Mouse (Mus musculus) cerebellum, adult 9-10 months (tissue): ENCODE results near the gene Fermt2.
"Not testable (repeated sequence)": the region's sequence is repeated elsewhere in the genome, so short reads cannot be mapped to it uniquely, and the experiment has no call there.

Experiments used
- DNase-seq: peaks from one replicate; pipeline ENCODE4 v3.0.0; 2022

The Fermt2 gene

GRCm38 (mm10) chr14:45507447-45507846 lies 22.5 kb downstream of the Fermt2 start:
- DNase-seq = no peak

- no peak for DNase-seq
Observed at GRCm38 (mm10) chr14:45507032-45507431, 22.9 kb downstream of the Fermt2 start.

- no peak for DNase-seq
Observed at GRCm38 (mm10) chr14:45506165-45506564, 23.8 kb downstream of the Fermt2 start.

- no peak for DNase-seq
Observed at GRCm38 (mm10) chr14:45504422-45505113, 25.4 kb downstream of the Fermt2 start.

- DNase-seq = no peak
Observed at GRCm38 (mm10) chr14:45503934-45504333, 26.0 kb downstream of the Fermt2 start.

- no peak for DNase-seq
Observed at GRCm38 (mm10) chr14:45500052-45500451, 29.9 kb downstream of the Fermt2 start.

- no peak for DNase-seq
Observed at GRCm38 (mm10) chr14:45497116-45497515, 32.8 kb downstream of the Fermt2 start.

GRCm38 (mm10) chr14:45495810-45496209 lies 34.1 kb downstream of the Fermt2 start:
- DNase-seq = not testable (repeated sequence)

GRCm38 (mm10) chr14:45493891-45494290 lies 36.0 kb downstream of the Fermt2 start:
- no peak for DNase-seq

GRCm38 (mm10) chr14:45492668-45493067 lies 37.2 kb downstream of the Fermt2 start:
- peak; percentile 20 for DNase-seq

GRCm38 (mm10) chr14:45492038-45492437 lies 37.9 kb downstream of the Fermt2 start:
- DNase-seq = peak; percentile 28

- not testable (repeated sequence) for DNase-seq
Observed at GRCm38 (mm10) chr14:45487201-45487600, 42.7 kb downstream of the Fermt2 start.

- DNase-seq = not testable (repeated sequence)
Observed at GRCm38 (mm10) chr14:45483361-45483760, 46.6 kb downstream of the Fermt2 start.

GRCm38 (mm10) chr14:45478977-45479806 lies 50.7 kb downstream of the Fermt2 start:
- no peak for DNase-seq

- no peak for DNase-seq
Observed at GRCm38 (mm10) chr14:45478515-45478914, 51.4 kb downstream of the Fermt2 start.

- no peak for DNase-seq
Observed at GRCm38 (mm10) chr14:45477651-45478050, 52.3 kb downstream of the Fermt2 start.

- no peak for DNase-seq
Observed at GRCm38 (mm10) chr14:45476990-45477389, 52.9 kb downstream of the Fermt2 start.

- DNase-seq = no peak
Observed at GRCm38 (mm10) chr14:45472536-45472935, 57.4 kb downstream of the Fermt2 start.

GRCm38 (mm10) chr14:45469446-45469845 lies 60.5 kb downstream of the Fermt2 start:
- no peak for DNase-seq

GRCm38 (mm10) chr14:45466371-45466770 lies 63.5 kb downstream of the Fermt2 start:
- not testable (repeated sequence) for DNase-seq

- no peak for DNase-seq
Observed at GRCm38 (mm10) chr14:45464036-45465035, 65.6 kb downstream of the Fermt2 start.

- DNase-seq = no peak
Observed at GRCm38 (mm10) chr14:45463599-45463998, 66.3 kb downstream of the Fermt2 start.
